Mouse (Mus musculus) G1E (cell line): Measurements from ENCODE around the gene Ackr1.

Experiments used
- CTCF ChIP-seq: IDR thresholded peaks from 2 replicates; pipeline ENCODE4 v1.5.1; 2012; ENCODE audit warnings: low read depth, low read length, inconsistent platforms, mixed read lengths
- GATA1 ChIP-seq: IDR thresholded peaks from 2 replicates; pipeline ENCODE4 v1.6.1; 2012; ENCODE audit warnings: borderline replicate concordance, low read length, inconsistent platforms, mixed read lengths
- POLR2AphosphoS5 ChIP-seq: IDR thresholded peaks from 2 replicates; pipeline ENCODE4 v1.6.1; 2012; ENCODE audit warnings: low read depth, low read length, inconsistent platforms; ENCODE audit not compliant: insufficient replicate concordance
- TAL1 ChIP-seq: conservative IDR thresholded peaks from 2 replicates; pipeline ENCODE4 v1.6.1; 2012; ENCODE audit warnings: low read depth, low read length, inconsistent platforms, mixed read lengths

DNA sequence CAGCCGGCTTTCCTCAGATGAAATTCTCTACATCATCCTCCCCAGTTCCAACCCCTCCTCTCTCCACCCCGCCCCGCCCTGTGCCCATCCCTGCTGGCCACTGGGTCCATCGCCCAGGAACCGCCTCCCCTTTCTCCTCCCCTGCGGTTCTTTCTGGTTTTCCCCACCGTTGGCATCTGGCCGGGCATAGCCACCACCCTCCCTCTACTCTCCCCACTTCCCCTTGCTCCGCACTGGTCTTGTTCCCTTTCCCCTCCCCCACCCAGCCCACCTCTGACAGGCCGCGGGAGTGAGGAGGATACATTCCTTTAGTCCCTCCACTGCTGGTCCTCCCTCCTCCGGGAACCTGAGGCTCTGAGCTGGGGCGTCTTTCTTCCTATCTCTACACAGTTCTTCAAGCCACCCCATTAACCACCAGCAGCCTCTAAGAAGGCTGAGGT is 32.4 kb upstream of the Ackr1 start:
- TF ChIP-seq CTCF (no peak), GATA1 (no peak), TAL1 (no peak), POLR2AphosphoS5 (no peak)
